Mouse (Mus musculus): ENCODE data around the gene Tgfbr3l. TPM values are rescaled to one million over a fixed set of nuclear protein-coding genes. Genes with fewer than 3 reads are reported as not detected.

Tgfbr3l gene
- polyA plus RNA-seq, 1 experiment: 20.9 TPM

GRCm38 (mm10) chr8:4226323-4226722, 21.7 kb upstream of the Tgfbr3l start:
- no peak for TF ChIP-seq GATA1 (IDR thresholded peaks at IDR 0.05; ENCODE audit: low read length)

GRCm38 (mm10) chr8:4226739-4227347, 21.2 kb upstream of the Tgfbr3l start, which contains the start of gene Lrrc8e:
Gene Lrrc8e (plus strand): TSS chr8:4226827.
- TF ChIP-seq GATA1 (IDR thresholded peaks at IDR 0.05; ENCODE audit: low read length): no peak

GRCm38 (mm10) chr8:4227919-4228318, 20.1 kb upstream of the Tgfbr3l start:
- TF ChIP-seq GATA1 (IDR thresholded peaks at IDR 0.05; ENCODE audit: low read length): no peak

DNA sequence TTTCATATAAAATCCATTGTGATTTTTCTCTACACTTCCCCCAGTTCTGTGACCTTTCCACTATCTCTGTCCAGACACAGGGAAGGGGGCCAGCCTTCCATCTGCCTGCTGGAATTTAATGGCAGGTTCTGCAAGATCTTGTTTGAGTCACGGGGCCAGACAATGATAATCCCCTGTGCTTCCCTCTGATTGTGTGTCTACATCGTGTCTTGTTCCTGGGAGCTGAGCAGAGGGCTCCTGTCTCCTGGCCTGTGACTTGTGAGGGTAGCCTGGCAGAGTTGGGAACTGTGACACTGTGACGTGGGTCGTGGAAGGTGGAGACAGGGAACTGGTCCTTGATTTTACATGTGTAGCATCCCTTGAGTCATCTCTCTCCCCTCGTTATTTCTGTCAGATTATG, 18.2 kb upstream of the Tgfbr3l start:
- TF ChIP-seq GATA1 (IDR thresholded peaks at IDR 0.05; ENCODE audit: low read length): no peak

- no peak for TF ChIP-seq GATA1 (IDR thresholded peaks at IDR 0.05; ENCODE audit: low read length)
Measured at GRCm38 (mm10) chr8:4230612-4231351, 17.2 kb upstream of the Tgfbr3l start.

DNA sequence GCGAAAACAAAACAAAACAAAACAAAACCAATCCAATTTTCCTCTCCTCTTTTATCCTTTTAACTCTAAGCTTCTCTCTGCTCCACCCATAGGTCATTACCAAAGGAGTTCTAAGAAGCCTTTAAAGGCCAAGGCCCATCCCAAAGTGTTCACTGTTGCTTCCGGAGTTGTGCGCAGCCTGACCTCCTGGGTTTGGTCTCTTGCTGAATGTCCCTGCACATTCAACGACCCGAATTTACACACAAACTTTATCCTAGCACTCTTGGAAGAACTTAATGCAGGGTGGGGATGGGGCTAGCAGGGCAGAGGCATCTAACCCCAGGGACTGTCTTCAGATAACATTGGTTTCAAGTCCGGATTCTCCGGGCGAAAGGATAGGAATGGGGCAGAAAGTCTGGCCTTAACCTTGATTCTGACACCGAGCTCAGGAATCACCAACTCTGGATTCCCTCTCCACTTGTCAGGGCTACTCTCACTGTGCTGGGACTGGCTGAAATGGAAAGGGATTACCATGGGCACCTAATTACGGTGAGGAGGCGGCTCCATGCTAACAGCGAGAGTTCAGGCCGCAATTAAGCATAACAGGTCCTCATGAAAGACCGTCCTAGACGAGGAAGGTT, 10.1 kb upstream of the Tgfbr3l start:
- no peak for TF ChIP-seq GATA1 (IDR thresholded peaks at IDR 0.05; ENCODE audit: low read length)

- no peak for TF ChIP-seq GATA1 (IDR thresholded peaks at IDR 0.05; ENCODE audit: low read length)
Measured at GRCm38 (mm10) chr8:4238434-4239192, 9.4 kb upstream of the Tgfbr3l start, which contains the start of the genes Map2k7 and Gm49320. Gene Map2k7 (plus strand): TSS chr8:4238740. Gene Gm49320 (plus strand): TSS chr8:4238865.

- no peak for TF ChIP-seq GATA1 (IDR thresholded peaks at IDR 0.05; ENCODE audit: low read length)
Measured at GRCm38 (mm10) chr8:4239193-4239890, 8.7 kb upstream of the Tgfbr3l start.

DNA sequence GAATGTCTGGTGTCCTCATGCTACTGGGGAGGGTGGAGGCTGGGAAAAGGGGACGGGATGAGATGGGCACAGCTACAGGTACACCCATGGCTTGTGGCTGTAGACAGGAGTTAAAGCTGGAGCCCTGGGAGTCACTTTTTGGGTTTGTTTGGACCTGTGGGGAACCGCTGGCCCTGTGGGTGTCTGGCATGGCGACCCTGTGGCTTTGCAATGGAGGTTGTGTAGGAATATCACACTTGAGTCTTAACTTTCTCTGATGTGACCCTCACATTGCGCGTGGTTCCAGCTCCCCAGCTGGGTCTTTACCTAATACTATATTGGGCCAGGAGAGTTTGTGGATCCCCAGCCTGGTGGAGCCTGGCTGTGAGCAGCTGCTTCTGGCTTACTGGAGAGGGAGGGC, 3.0 kb upstream of the Tgfbr3l start:
- TF ChIP-seq GATA1 (IDR thresholded peaks at IDR 0.05; ENCODE audit: low read length): no peak

- TF ChIP-seq GATA1 (IDR thresholded peaks at IDR 0.05; ENCODE audit: low read length): no peak
Measured at GRCm38 (mm10) chr8:4245737-4246136, 2.3 kb upstream of the Tgfbr3l start.

DNA sequence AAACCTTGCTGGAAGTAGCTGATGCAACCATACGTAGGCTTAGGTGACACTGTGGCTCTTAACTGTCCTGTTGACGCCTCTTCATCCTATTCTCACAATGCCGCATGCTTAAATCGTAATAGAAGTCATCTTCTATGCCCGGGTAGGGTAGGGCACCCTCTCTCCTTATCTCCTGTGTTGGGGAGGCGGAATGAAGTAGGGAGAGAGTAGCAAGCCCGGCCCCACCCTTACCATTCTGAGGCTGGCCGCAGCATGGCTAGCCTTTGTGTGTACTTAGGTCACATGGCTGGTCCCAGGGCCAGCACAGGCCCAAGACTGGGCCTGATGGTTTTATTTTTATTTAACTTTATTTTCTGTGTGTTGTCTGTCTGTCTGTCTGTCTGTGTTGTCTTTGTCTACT, 773 bp upstream of the Tgfbr3l start:
- no peak for TF ChIP-seq GATA1 (IDR thresholded peaks at IDR 0.05; ENCODE audit: low read length)

DNA sequence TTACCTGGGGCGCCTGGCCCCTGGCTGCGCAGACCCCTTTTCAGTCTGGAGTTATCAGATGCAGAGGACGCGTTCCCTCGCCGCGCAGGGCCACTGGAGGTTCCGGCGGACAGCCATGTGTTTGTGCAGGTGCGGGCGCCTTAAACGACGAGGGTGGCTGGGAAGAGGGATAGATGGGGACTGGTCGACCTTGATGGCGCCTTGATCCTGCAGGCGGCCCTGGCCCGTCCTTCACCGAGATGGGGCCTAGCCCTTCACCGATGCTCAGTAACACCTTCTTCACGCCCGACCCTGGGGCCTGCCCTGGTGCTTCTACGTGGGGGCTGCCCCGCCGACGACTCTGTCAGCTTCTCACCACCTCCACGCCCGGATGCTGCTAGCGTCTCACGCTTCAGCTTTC, 1.2 kb downstream of the Tgfbr3l start:
- TF ChIP-seq GATA1 (IDR thresholded peaks at IDR 0.05; ENCODE audit: low read length): no peak

DNA sequence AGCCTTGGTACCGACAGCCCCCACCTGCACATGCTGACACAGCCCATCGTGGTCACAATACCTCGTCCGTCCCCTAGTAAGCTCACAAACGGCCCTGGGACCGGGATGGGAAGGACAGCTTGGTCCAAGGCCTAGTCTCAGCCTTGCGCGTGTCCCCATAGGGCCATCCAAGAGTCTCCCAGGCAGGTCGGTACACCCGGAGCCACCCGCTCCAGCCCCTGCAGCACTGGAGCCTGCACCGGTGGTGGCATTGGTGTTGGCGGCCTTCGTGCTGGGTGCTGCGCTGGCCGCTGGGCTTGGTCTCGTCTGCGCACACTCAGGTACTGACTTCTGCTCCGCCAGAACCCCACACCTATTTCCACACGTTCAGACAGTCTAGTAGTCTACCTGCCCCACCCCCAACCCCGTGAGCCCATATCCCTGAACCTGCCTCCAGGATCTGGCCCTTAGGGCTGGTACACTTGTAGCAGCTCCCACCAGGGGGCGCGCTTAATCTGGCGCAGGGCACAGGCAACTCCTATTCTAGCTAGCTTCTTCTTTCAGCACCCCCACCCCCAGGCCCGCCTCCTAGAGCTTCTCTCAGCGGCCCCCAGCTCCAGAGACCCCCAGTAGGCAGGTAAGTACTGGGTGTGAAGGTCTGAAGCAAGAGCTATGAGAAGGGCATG, 2.4 kb downstream of the Tgfbr3l start:
- TF ChIP-seq GATA1 (IDR thresholded peaks at IDR 0.05; ENCODE audit: low read length): no peak

DNA sequence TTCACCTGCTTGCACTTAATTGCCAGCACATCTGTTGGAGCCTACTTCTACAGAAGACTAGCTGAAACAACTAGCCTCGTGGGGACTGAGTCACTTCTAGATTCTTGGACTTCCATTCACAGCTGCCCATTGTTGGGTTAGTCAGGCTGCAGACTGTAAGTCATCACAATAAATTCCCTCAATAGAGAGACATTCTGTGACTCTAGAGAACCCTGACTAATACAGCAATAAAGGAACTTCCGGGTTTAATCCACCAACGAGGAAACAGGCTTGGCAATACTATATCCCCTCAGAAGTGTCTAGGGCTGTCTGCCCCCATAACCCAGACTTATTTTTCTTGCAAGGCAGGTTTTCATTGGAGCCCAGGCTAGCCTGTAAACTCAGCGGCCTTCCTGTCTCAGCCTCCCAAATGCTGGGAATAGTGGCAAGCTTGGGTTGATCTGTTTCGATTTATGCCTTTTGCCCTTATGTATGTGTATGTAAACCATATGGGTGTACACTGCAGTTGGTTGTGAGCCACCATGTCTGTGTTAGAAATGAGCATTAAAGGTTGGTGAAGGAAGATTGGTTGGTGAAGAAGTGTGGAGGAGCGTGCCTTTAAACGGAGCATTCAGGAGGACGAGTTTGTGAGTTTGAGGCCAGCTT, 4.2 kb downstream of the Tgfbr3l start:
- TF ChIP-seq GATA1 (IDR thresholded peaks at IDR 0.05; ENCODE audit: low read length): no peak

All from G1E-ER4 (cell line).